Comparison of ENCODE assay signal across 8 mouse cellular contexts in genomic region chr11:39794183-39794652, GRCm38 (mm10).
A peak's percentile ranks its signal among the peaks of the same experiment; 100 is the strongest.
DNase-seq lines count a peak whose midpoint lies in the region; ATAC-seq lines count a peak whose summit lies in the region.

No protein-coding gene starts in this region.

- peak overlapping the region; percentile 25 for H3K4me3 ChIP-seq in neural tube, embryonic 11.5 days (ENCODE audit: low read depth, low read length)

- DNase-seq in cerebellum, postnatal 4 days (ENCODE audit: low spot score in 2 of 2): peak; percentile 21 to 41
- peak; percentile 9 for DNase-seq in WW6 (ENCODE audit: low read depth, low spot score)
- DNase-seq in forelimb bud, embryonic 11.5 days (ENCODE audit: low read depth, low spot score): peak; percentile 33
- peak; percentile 20 to 21 for DNase-seq in layer of hippocampus, postnatal 25 days (ENCODE audit: extremely low spot score in 1 of 2, low spot score in 1 of 2)
- peak; percentile 62 for DNase-seq in neural tube, embryonic 11.5 days (ENCODE audit: low spot score)
- DNase-seq in adrenal gland, postnatal 14 days: no peak

- ATAC-seq in cerebellum, adult (ENCODE audit: insufficient number of reproducible peaks, low FRiP score, low TSS enrichment): no peak
- peak; percentile 90 for ATAC-seq in neural tube, embryonic 11.5 days (ENCODE audit: insufficient read depth, low FRiP score, low TSS enrichment)
- no peak for ATAC-seq in erythroid progenitor cell, adult 5-6 weeks (replicated peaks; ENCODE audit: low FRiP score, poor library complexity, severe bottlenecking)

- H3K27me3 ChIP-seq in neural tube, embryonic 11.5 days (ENCODE audit: control insufficient read depth, insufficient read depth, low read length): no peaks in the 10 kb centered on the region

- under 1% methylated on average over 14 of the region's 14 CpGs for WGBS in neural tube, embryonic 11.5 days

- H3K9ac ChIP-seq in neural tube, embryonic 11.5 days (ENCODE audit: low read length): peak overlapping the region; percentile 41

- no peaks in the 10 kb centered on the region for H3K36me3 ChIP-seq in neural tube, embryonic 11.5 days (ENCODE audit: control insufficient read depth, insufficient read depth, low read length)

- no peaks in the 10 kb centered on the region for H3K9me3 ChIP-seq in neural tube, embryonic 11.5 days (ENCODE audit: control insufficient read depth, low read length)

- H3K4me1 ChIP-seq in neural tube, embryonic 11.5 days (ENCODE audit: control insufficient read depth, insufficient read depth, low read length): no peaks in the 10 kb centered on the region

- peak overlapping the region; percentile 47 for H3K4me2 ChIP-seq in neural tube, embryonic 11.5 days (ENCODE audit: low read depth)

- no peak overlapping the region for H3K27ac ChIP-seq in neural tube, embryonic 11.5 days (ENCODE audit: low read depth, low read length)
